22 mouse cellular contexts compared by ENCODE assay signal in genomic region chrX:56468422-56468821, GRCm38 (mm10). TPM values are rescaled to one million over a fixed set of nuclear protein-coding genes. Genes with fewer than 3 reads are reported as not detected.
DNase-seq lines count a peak whose midpoint lies in the region; ATAC-seq and TF ChIP-seq lines count a peak whose summit lies in the region.
"Had no signal": no experiment of that assay in that cellular context is flagged by ENCODE, and none has a peak within 500 bp of the region (broad histone marks: within the 10 kb centered on the region; RNA-seq: fewer than 3 reads in every experiment).

No protein-coding gene starts in this region.

- no peaks in the 10 kb centered on the region for H3K9me3 ChIP-seq in heart, postnatal 0 days (replicated peaks; ENCODE audit: control insufficient read depth, low read length)
- H3K9me3 ChIP-seq in neural tube, embryonic 13.5 days, result no peaks in the 10 kb centered on the region
- H3K9me3 ChIP-seq in limb, embryonic 11.5 days (ENCODE audit: control insufficient read depth, low read length), result no peaks in the 10 kb centered on the region

- no peak overlapping the region for H3K4me2 ChIP-seq in heart, postnatal 0 days (ENCODE audit: low read depth, low read length)
- H3K4me2 ChIP-seq in neural tube, embryonic 13.5 days, result no peak overlapping the region
- no peak overlapping the region for H3K4me2 ChIP-seq in limb, embryonic 11.5 days (ENCODE audit: low read depth, severe bottlenecking)

- no peak for TF ChIP-seq CTCF in heart, postnatal 0 days (IDR thresholded peaks at IDR 0.05; ENCODE audit: low read depth)
- no peak for TF ChIP-seq CTCF in heart, adult 2 months (IDR thresholded peaks at IDR 0.05)

- H3K4me1 ChIP-seq in heart, postnatal 0 days (ENCODE audit: control insufficient read depth, insufficient read depth), result 0 out of 2 replicates have a peak, but pooled peaks cover 8% of the 10 kb centered on the region
- peaks cover 5% of the 10 kb centered on the region for H3K4me1 ChIP-seq in heart, adult 2 months (ENCODE audit: control insufficient read depth, insufficient read depth, low read length)
- H3K4me1 ChIP-seq in neural tube, embryonic 13.5 days (replicated peaks), result no peaks in the 10 kb centered on the region
- no peaks in the 10 kb centered on the region for H3K4me1 ChIP-seq in limb, embryonic 11.5 days (ENCODE audit: control insufficient read depth, insufficient read depth, low read length)

- no peaks in the 10 kb centered on the region for H3K36me3 ChIP-seq in heart, postnatal 0 days (replicated peaks; ENCODE audit: control insufficient read depth, insufficient read depth, low read length)
- no peaks in the 10 kb centered on the region for H3K36me3 ChIP-seq in heart, adult 2 months (ENCODE audit: control insufficient read depth, insufficient read depth, low read length)
- H3K36me3 ChIP-seq in neural tube, embryonic 13.5 days, result no peaks in the 10 kb centered on the region
- H3K36me3 ChIP-seq in limb, embryonic 11.5 days (ENCODE audit: control insufficient read depth, insufficient read depth, low read length), result no peaks in the 10 kb centered on the region

- no peak for TF ChIP-seq EP300 in heart, postnatal 0 days (IDR thresholded peaks at IDR 0.05; ENCODE audit: low read depth)
- no peak for TF ChIP-seq EP300 in heart, adult 2 months (IDR thresholded peaks at IDR 0.05; ENCODE audit: insufficient read depth, low read depth, low read length)

- intact Hi-C loops in heart, adult 2 months (cut with DNase I), result no loop called here
- intact Hi-C loops in left cerebral cortex, postnatal 10 days (cut with DNase I), result no loop called here

- TF ChIP-seq POLR2A in heart, adult 2 months (IDR thresholded peaks at IDR 0.05; ENCODE audit: insufficient read depth, low read depth, low read length), result no peak

- H3K4me3 ChIP-seq in heart, postnatal 0 days (ENCODE audit: low read depth, low read length), result no peak overlapping the region
- no peak overlapping the region for H3K4me3 ChIP-seq in heart, adult 2 months
- H3K4me3 ChIP-seq in neural tube, embryonic 13.5 days, result no peak overlapping the region
- no peak overlapping the region for H3K4me3 ChIP-seq in limb, embryonic 11.5 days (ENCODE audit: low read depth, low read length)
- H3K4me3 ChIP-seq: erythroblast, embryonic 14.5 days had no signal

- no peak for ATAC-seq in heart, postnatal 0 days (ENCODE audit: insufficient read depth, low read depth)
- ATAC-seq in neural tube, embryonic 13.5 days (ENCODE audit: low read depth), result no peak
- peak; percentile 47; the same call in 1 of the 2 replicates for ATAC-seq in limb, embryonic 11.5 days (ENCODE audit: insufficient number of reproducible peaks, low FRiP score, low TSS enrichment, low read depth)
- ATAC-seq: activated CD4-positive, CD25-positive, alpha-beta regulatory T cell, adult 4 months; forebrain, postnatal 0 days; liver, postnatal 0 days had no signal

- peak overlapping the region; percentile 34; the same call in 1 of the 2 replicates for H3K27ac ChIP-seq in heart, postnatal 0 days (ENCODE audit: low read depth)
- H3K27ac ChIP-seq in heart, adult 2 months, result no peak overlapping the region
- H3K27ac ChIP-seq in neural tube, embryonic 13.5 days (replicated peaks), result peak overlapping the region; percentile 28; the same call in 1 of the 2 replicates
- peak overlapping the region; percentile 50; the same call in 1 of the 2 replicates for H3K27ac ChIP-seq in limb, embryonic 11.5 days (replicated peaks; ENCODE audit: low read depth, low read length)

- no peak for DNase-seq in heart, postnatal 0 days (ENCODE audit: low spot score)
- no peak for DNase-seq in heart, adult 2 months
- no peak for DNase-seq in neural tube, embryonic 10.5 days (ENCODE audit: extremely low spot score, low spot score)
- DNase-seq in limb, embryonic 11.5 days (ENCODE audit: low spot score), result peak; percentile 47
- no peak for DNase-seq in spleen, adult 12 weeks (ENCODE audit: low spot score)
- DNase-seq in B cell, adult 2 months, result no peak
- no peak for DNase-seq in left cerebral cortex, postnatal 10 days (ENCODE audit: extremely low spot score in 1 of 2, low spot score in 2 of 2)
- DNase-seq: adrenal gland, postnatal 25 days; cerebellum, adult 8-10 months; forebrain, postnatal 0 days; left cerebral cortex, postnatal 4 days; liver, postnatal 0 days; thymus, postnatal 25 days had no signal

- WGBS in heart, postnatal 0 days, result 47% methylated on average over 6 of the region's 6 CpGs
- WGBS in heart, adult 2 months, result 42% methylated on average over 6 of the region's 6 CpGs
- 59% methylated on average over 6 of the region's 6 CpGs for WGBS in neural tube, embryonic 13.5 days
- 28% methylated on average over 6 of the region's 6 CpGs for WGBS in limb, embryonic 11.5 days

- H3K9ac ChIP-seq in heart, postnatal 0 days (replicated peaks; ENCODE audit: low read depth, low read length), result no peak overlapping the region
- no peak overlapping the region for H3K9ac ChIP-seq in heart, adult 2 months (ENCODE audit: low read depth, low read length)
- no peak overlapping the region for H3K9ac ChIP-seq in neural tube, embryonic 13.5 days
- H3K9ac ChIP-seq in limb, embryonic 11.5 days (ENCODE audit: low read length), result no peak overlapping the region
- H3K9ac ChIP-seq: forebrain, postnatal 0 days; liver, postnatal 0 days had no signal

- H3K79me2 ChIP-seq in heart, adult 2 months (replicated peaks; ENCODE audit: control insufficient read depth, insufficient read depth, low read length), result no peaks in the 10 kb centered on the region

- H3K27me3 ChIP-seq in heart, postnatal 0 days (ENCODE audit: control insufficient read depth, insufficient read depth, low read length), result no peaks in the 10 kb centered on the region
- no peaks in the 10 kb centered on the region for H3K27me3 ChIP-seq in heart, adult 2 months (ENCODE audit: control insufficient read depth, insufficient read depth, low read length)
- H3K27me3 ChIP-seq in neural tube, embryonic 13.5 days, result no peaks in the 10 kb centered on the region
- H3K27me3 ChIP-seq in limb, embryonic 11.5 days (ENCODE audit: control insufficient read depth, insufficient read depth, low read length), result no peaks in the 10 kb centered on the region

RNA-seq across cellular contexts. Expression of gene Ints6l, which starts 13.8 kb away (rescaled TPM):
- 13.5 and 14.7 TPM in 2 replicates for total RNA-seq in heart, postnatal 0 days (2014; rRNA removed; ENCODE audit: low replicate concordance)
- polyA plus RNA-seq in heart, postnatal 0 days (2015; fragmentation: Nextera tagmentation; extraction: Ambion mirVana), result 10.8 TPM in 2 replicates
- total RNA-seq in heart, adult 2 months (2021), result 1 to 10 TPM; 4.8 to 4.9 TPM
- polyA plus RNA-seq in heart, adult 2 months (2012; rRNA removed), result 10.9 and 20.8 TPM in 2 replicates
- 19.3 and 19.6 TPM in 2 replicates for polyA plus RNA-seq in neural tube, embryonic 13.5 days (2015; fragmentation: Nextera tagmentation; extraction: Ambion mirVana)
- polyA plus RNA-seq in limb, embryonic 11.5 days (2014; fragmentation: Nextera tagmentation; extraction: Ambion mirVana), result 28.3 and 30.9 TPM in 2 replicates
- 10 to 100 TPM; 32.0 to 40.7 TPM for total RNA-seq in left cerebral cortex, postnatal 10 days (2021)

RNA-seq across cellular contexts. Expression of gene Gm2174, which starts 20.7 kb away (rescaled TPM):
- total RNA-seq in heart, postnatal 0 days (2014; rRNA removed; ENCODE audit: low replicate concordance), result not detected in 2 replicates
- 1.5 and 1.6 TPM in 2 replicates for polyA plus RNA-seq in heart, postnatal 0 days (2015; fragmentation: Nextera tagmentation; extraction: Ambion mirVana)
- under 1 TPM in 1 of 2 experiments, not detected in 1; 0.86 TPM for total RNA-seq in heart, adult 2 months (2021)
- polyA plus RNA-seq in heart, adult 2 months (2012; rRNA removed), result 2.9 and 3.9 TPM in 2 replicates
- 1.8 TPM in 1 of 2 replicates, not detected in the other for polyA plus RNA-seq in neural tube, embryonic 13.5 days (2015; fragmentation: Nextera tagmentation; extraction: Ambion mirVana)
- 1.5 and 4.0 TPM in 2 replicates for polyA plus RNA-seq in limb, embryonic 11.5 days (2014; fragmentation: Nextera tagmentation; extraction: Ambion mirVana)
- total RNA-seq in left cerebral cortex, postnatal 10 days (2021), result not detected
- total RNA-seq: adrenal gland, postnatal 25 days; forebrain, postnatal 0 days; layer of hippocampus, postnatal 25 days; left cerebral cortex, postnatal 4 days had no signal
- polyA plus RNA-seq: erythroblast, embryonic 14.5 days; spleen, adult 2 months had no signal

RNA-seq across cellular contexts. Expression of gene Gm10477, which starts 56.1 kb away (rescaled TPM):
- not detected in 2 replicates for total RNA-seq in heart, postnatal 0 days (2014; rRNA removed; ENCODE audit: low replicate concordance)
- polyA plus RNA-seq in heart, postnatal 0 days (2015; fragmentation: Nextera tagmentation; extraction: Ambion mirVana), result not detected in 2 replicates
- total RNA-seq in heart, adult 2 months (2021), result not detected
- not detected in 2 replicates for polyA plus RNA-seq in heart, adult 2 months (2012; rRNA removed)
- polyA plus RNA-seq in neural tube, embryonic 13.5 days (2015; fragmentation: Nextera tagmentation; extraction: Ambion mirVana), result not detected in 2 replicates
- not detected in 2 replicates for polyA plus RNA-seq in limb, embryonic 11.5 days (2014; fragmentation: Nextera tagmentation; extraction: Ambion mirVana)
- total RNA-seq in left cerebral cortex, postnatal 10 days (2021), result not detected
- total RNA-seq: adrenal gland, postnatal 25 days; forebrain, postnatal 0 days; gastrocnemius, adult 8-10 months; hematopoietic stem cell, adult 5-6 weeks; layer of hippocampus, postnatal 25 days; left cerebral cortex, postnatal 4 days; megakaryocyte-erythroid progenitor cell, adult 5-6 weeks had no signal
- polyA plus RNA-seq: activated CD4-positive, CD25-positive, alpha-beta regulatory T cell, adult 4 months; erythroblast, embryonic 14.5 days; forebrain, postnatal 0 days; liver, postnatal 0 days; spleen, adult 2 months; stomach, embryonic 16.5 days had no signal
